Mouse (Mus musculus): ENCODE data around the gene Slfn5. TPM values are rescaled to one million over a fixed set of nuclear protein-coding genes. Genes with fewer than 3 reads are reported as not detected.
"Not testable (repeated sequence)": the region's sequence is repeated elsewhere in the genome, so short reads cannot be mapped to it uniquely, and the experiment has no call there.

Gene Slfn5
- polyA plus RNA-seq, 1 experiment from 2014 or later: 7.7 TPM

DNA sequence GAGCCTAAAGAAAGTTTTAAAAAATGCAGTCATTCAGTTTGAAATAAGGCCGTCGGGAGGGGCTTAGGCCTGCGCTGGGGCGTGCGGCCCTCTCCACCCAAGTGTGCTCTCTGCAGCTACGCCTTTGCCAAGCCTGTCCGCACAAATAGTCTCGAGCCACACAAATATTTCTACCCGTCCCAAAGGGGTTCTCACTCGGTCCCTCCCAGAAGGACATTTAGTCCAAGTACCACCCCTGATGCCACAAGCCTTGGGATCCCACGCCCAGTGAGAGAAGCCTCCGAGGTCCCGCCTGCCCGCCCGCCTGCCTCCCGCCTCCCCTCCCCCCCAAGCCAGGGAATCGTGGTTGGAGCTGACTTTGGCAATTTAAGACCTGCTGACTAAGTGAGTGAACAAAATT lies 32.0 kb downstream of the Slfn5 start:
- H3K4me3 ChIP-seq (ENCODE audit: low read length): no peak overlapping the region
- H3K36me3 ChIP-seq (ENCODE audit: control insufficient read depth, insufficient read depth): peaks cover 12% of the 10 kb centered on the region
- H3K9me3 ChIP-seq (replicated peaks; ENCODE audit: control insufficient read depth, low read length): no peaks in the 10 kb centered on the region; the same call in 1 of the 2 replicates
- H3K27ac ChIP-seq (ENCODE audit: low read length): no peak overlapping the region
- H3K27me3 ChIP-seq (ENCODE audit: control insufficient read depth, insufficient read depth, low read length): no peaks in the 10 kb centered on the region
- WGBS: 81% methylated on average over 17 of the region's 17 CpGs
- no peak overlapping the region for H3K4me2 ChIP-seq (ENCODE audit: low read depth, low read length)
- no peak for ATAC-seq (replicated peaks; ENCODE audit: extremely low read depth, insufficient read depth, low FRiP score)
- no peaks in the 10 kb centered on the region for H3K4me1 ChIP-seq (ENCODE audit: control insufficient read depth, insufficient read depth, low read length)
- no peak overlapping the region for H3K9ac ChIP-seq (ENCODE audit: low read length)

GRCm38 (mm10) chr11:82987621-82988020 lies 36.5 kb downstream of the Slfn5 start:
- Histone ChIP-seq H3K9me3 (replicated peaks; ENCODE audit: control insufficient read depth, low read length) (no peaks in the 10 kb centered on the region; the same call in 1 of the 2 replicates), H3K4me2 (ENCODE audit: low read depth, low read length) (no peak overlapping the region), H3K27ac (ENCODE audit: low read length) (no peak overlapping the region), H3K4me1 (ENCODE audit: control insufficient read depth, insufficient read depth, low read length) (peaks cover 17% of the 10 kb centered on the region), H3K27me3 (ENCODE audit: control insufficient read depth, insufficient read depth, low read length) (no peaks in the 10 kb centered on the region), H3K36me3 (ENCODE audit: control insufficient read depth, insufficient read depth) (peaks cover 10% of the 10 kb centered on the region), H3K9ac (ENCODE audit: low read length) (no peak overlapping the region), H3K4me3 (ENCODE audit: low read length) (no peak overlapping the region)
- ATAC-seq (replicated peaks; ENCODE audit: extremely low read depth, insufficient read depth, low FRiP score): no peak
- WGBS: 85% methylated on average over 6 of the region's 6 CpGs

GRCm38 (mm10) chr11:82989357-82989756 lies 38.2 kb downstream of the Slfn5 start:
- WGBS: 30% methylated on average over 12 of the region's 12 CpGs
- H3K36me3 ChIP-seq (ENCODE audit: control insufficient read depth, insufficient read depth): peaks cover 7% of the 10 kb centered on the region
- H3K4me2 ChIP-seq (ENCODE audit: low read depth, low read length): peak overlapping the region; percentile 91
- no peaks in the 10 kb centered on the region; the same call in 1 of the 2 replicates for H3K9me3 ChIP-seq (replicated peaks; ENCODE audit: control insufficient read depth, low read length)
- H3K4me1 ChIP-seq (ENCODE audit: control insufficient read depth, insufficient read depth, low read length): peaks cover 17% of the 10 kb centered on the region
- H3K27ac ChIP-seq (ENCODE audit: low read length): no peak overlapping the region
- peak overlapping the region; percentile 77 for H3K4me3 ChIP-seq (ENCODE audit: low read length)
- H3K27me3 ChIP-seq (ENCODE audit: control insufficient read depth, insufficient read depth, low read length): no peaks in the 10 kb centered on the region
- no peak overlapping the region for H3K9ac ChIP-seq (ENCODE audit: low read length)
- no peak for ATAC-seq (replicated peaks; ENCODE audit: extremely low read depth, insufficient read depth, low FRiP score)

GRCm38 (mm10) chr11:82990612-82991385 lies 39.6 kb downstream of the Slfn5 start:
- H3K4me3 ChIP-seq (ENCODE audit: low read length): peak overlapping the region; percentile 77
- not testable (repeated sequence) for H3K36me3 ChIP-seq (ENCODE audit: control insufficient read depth, insufficient read depth); H3K27me3 ChIP-seq (ENCODE audit: control insufficient read depth, insufficient read depth, low read length); H3K9me3 ChIP-seq (replicated peaks; ENCODE audit: control insufficient read depth, low read length)
- H3K4me1 ChIP-seq (ENCODE audit: control insufficient read depth, insufficient read depth, low read length): peaks cover 17% of the 10 kb centered on the region
- peak overlapping the region; percentile 87 for H3K9ac ChIP-seq (ENCODE audit: low read length)
- peak overlapping the region; percentile 91 for H3K4me2 ChIP-seq (ENCODE audit: low read depth, low read length)
- WGBS: 12% methylated on average over 19 of the region's 19 CpGs
- H3K27ac ChIP-seq (ENCODE audit: low read length): peak overlapping the region; percentile 94
- ATAC-seq (replicated peaks; ENCODE audit: extremely low read depth, insufficient read depth, low FRiP score): peak; percentile 81

DNA sequence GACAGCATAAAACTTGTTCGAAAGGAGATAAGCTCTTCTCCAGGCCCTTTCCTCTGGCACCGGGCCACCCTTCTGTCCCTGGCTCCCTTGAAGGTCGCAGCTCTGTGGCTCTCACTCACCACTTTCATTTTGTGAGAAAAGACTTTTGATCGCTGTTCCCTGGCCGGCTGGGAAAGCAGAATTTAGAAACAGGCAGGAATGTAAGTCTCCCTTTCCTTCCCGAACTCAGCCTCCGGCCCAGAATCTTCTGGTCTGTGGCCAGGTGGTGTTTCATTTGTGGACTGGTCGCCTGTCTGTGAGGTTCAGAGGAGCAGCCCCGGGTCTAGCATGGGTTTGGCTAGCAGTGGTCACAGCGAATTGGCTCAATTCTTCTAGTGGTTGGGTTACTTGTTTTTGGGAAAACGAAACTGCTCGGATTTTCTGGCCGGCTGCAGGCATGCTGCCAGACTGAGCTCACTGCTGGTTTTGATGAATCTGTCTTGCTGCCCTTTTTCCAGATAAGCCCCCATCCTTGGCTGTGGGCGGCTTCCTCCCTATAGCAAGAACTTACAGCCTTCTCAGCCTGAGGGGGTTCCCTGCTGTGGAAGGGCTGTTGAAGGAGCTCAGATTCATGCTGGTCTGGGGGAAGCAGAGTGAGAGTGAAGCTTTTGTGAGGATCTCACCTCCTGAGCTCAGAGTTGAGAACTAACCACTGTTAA lies 40.5 kb downstream of the Slfn5 start, which contains the start of gene Slfn9:
Gene Slfn9, minus strand, starts transcription at position 362 of the 698 bp plus-strand sequence.
- H3K9ac ChIP-seq (ENCODE audit: low read length): peak within 1 kb of the TSS; percentile 87
- peak within 1 kb of the TSS; percentile 77 for H3K4me3 ChIP-seq (ENCODE audit: low read length)
- H3K27ac ChIP-seq (ENCODE audit: low read length): peak within 1 kb of the TSS; percentile 94
- peaks cover under 1% of the 10 kb centered on the region; the same call in 1 of the 2 replicates for H3K36me3 ChIP-seq (ENCODE audit: control insufficient read depth, insufficient read depth)
- peak; percentile 25; the same call in 1 of the 2 replicates for ATAC-seq (replicated peaks; ENCODE audit: extremely low read depth, insufficient read depth, low FRiP score)
- 2% methylated on average over 14 of the region's 14 CpGs for WGBS
- no peaks in the 10 kb centered on the region for H3K27me3 ChIP-seq (ENCODE audit: control insufficient read depth, insufficient read depth, low read length)
- H3K4me1 ChIP-seq (ENCODE audit: control insufficient read depth, insufficient read depth, low read length): peaks cover 17% of the 10 kb centered on the region
- H3K9me3 ChIP-seq (replicated peaks; ENCODE audit: control insufficient read depth, low read length): no peaks in the 10 kb centered on the region
- H3K4me2 ChIP-seq (ENCODE audit: low read depth, low read length): peak within 1 kb of the TSS; percentile 91

DNA sequence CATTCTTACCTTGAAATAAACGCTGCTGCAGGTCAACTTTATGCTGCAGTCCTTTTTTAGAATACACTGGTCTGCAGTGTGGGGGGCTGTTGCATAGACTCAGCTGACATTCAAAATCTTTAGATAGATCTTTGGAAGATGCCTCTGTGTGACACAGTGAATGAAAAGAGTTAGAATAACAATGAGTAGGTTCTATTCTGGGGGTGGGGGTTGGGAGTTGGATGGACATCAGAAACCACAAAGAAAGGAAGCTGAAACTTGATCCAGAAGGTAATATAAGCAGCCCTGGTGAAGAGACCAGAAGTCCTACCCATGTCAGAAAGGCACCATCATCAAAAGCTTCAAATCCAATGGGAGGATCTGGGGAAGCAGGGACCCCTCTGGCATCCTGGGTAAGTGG lies 62.2 kb downstream of the Slfn5 start:
- 81% methylated on average over 1 of the region's 1 CpGs for WGBS
- Histone ChIP-seq H3K27me3 (ENCODE audit: control insufficient read depth, insufficient read depth, low read length) (no peaks in the 10 kb centered on the region), H3K4me2 (ENCODE audit: low read depth, low read length) (no peak overlapping the region), H3K36me3 (ENCODE audit: control insufficient read depth, insufficient read depth) (no peaks in the 10 kb centered on the region), H3K9ac (ENCODE audit: low read length) (no peak overlapping the region), H3K9me3 (replicated peaks; ENCODE audit: control insufficient read depth, low read length) (no peaks in the 10 kb centered on the region), H3K27ac (ENCODE audit: low read length) (no peak overlapping the region), H3K4me3 (ENCODE audit: low read length) (no peak overlapping the region), H3K4me1 (ENCODE audit: control insufficient read depth, insufficient read depth, low read length) (no peaks in the 10 kb centered on the region)
- ATAC-seq (replicated peaks; ENCODE audit: extremely low read depth, insufficient read depth, low FRiP score): no peak

Small RNA genes lying within 50 kb of the gene (microRNA-seq; reads per million reads assigned to microRNA genes)
- not detected for gene Mir7679

Other genes with a start within 250 kb of the Slfn5 start
- 0.14 and 0.25 TPM in 2 replicates for gene Cct6b, start 187.0 kb upstream of the Slfn5 start, polyA plus RNA-seq (2015; fragmentation: Nextera tagmentation; extraction: Ambion mirVana)
- gene Zfp830, start 187.0 kb upstream of the Slfn5 start, polyA plus RNA-seq (2015; fragmentation: Nextera tagmentation; extraction: Ambion mirVana): 28.3 and 30.4 TPM in 2 replicates
- 16.6 and 17.6 TPM in 2 replicates for gene Lig3, start 170.2 kb upstream of the Slfn5 start, polyA plus RNA-seq (2015; fragmentation: Nextera tagmentation; extraction: Ambion mirVana)
- 5.1 and 5.5 TPM in 2 replicates for gene Rffl, start 80.1 kb upstream of the Slfn5 start, polyA plus RNA-seq (2015; fragmentation: Nextera tagmentation; extraction: Ambion mirVana)
- gene Rad51d, start 60.7 kb upstream of the Slfn5 start, polyA plus RNA-seq (2015; fragmentation: Nextera tagmentation; extraction: Ambion mirVana): 13.8 and 14.4 TPM in 2 replicates
- gene Fndc8, start 59.2 kb upstream of the Slfn5 start, polyA plus RNA-seq (2015; fragmentation: Nextera tagmentation; extraction: Ambion mirVana): 0.12 and 0.20 TPM in 2 replicates
- 22.2 TPM in 2 replicates for gene Nle1, start 42.9 kb upstream of the Slfn5 start, polyA plus RNA-seq (2015; fragmentation: Nextera tagmentation; extraction: Ambion mirVana)
- gene Unc45b, start 40.8 kb upstream of the Slfn5 start, polyA plus RNA-seq (2015; fragmentation: Nextera tagmentation; extraction: Ambion mirVana): 188 and 201 TPM in 2 replicates
- 11.9 and 13.1 TPM in 2 replicates for gene Slfn9, start 40.5 kb downstream of the Slfn5 start, polyA plus RNA-seq (2015; fragmentation: Nextera tagmentation; extraction: Ambion mirVana)
- gene Slfn8, start 69.5 kb downstream of the Slfn5 start, polyA plus RNA-seq (2015; fragmentation: Nextera tagmentation; extraction: Ambion mirVana): 0.69 and 1.6 TPM in 2 replicates
- 4.3 and 7.9 TPM in 2 replicates for gene Slfn2, start 113.8 kb downstream of the Slfn5 start, polyA plus RNA-seq (2015; fragmentation: Nextera tagmentation; extraction: Ambion mirVana)
- gene Slfn1, start 165.5 kb downstream of the Slfn5 start, polyA plus RNA-seq (2015; fragmentation: Nextera tagmentation; extraction: Ambion mirVana): 0.27 and 0.32 TPM in 2 replicates
- gene Slfn4, start 223.8 kb downstream of the Slfn5 start, polyA plus RNA-seq (2015; fragmentation: Nextera tagmentation; extraction: Ambion mirVana): 0.05 and 0.20 TPM in 2 replicates
- 1.0 and 2.2 TPM in 2 replicates for gene Slfn3, start 240.0 kb downstream of the Slfn5 start, polyA plus RNA-seq (2015; fragmentation: Nextera tagmentation; extraction: Ambion mirVana)

Data from heart, embryonic 16.5 days (tissue).